Mouse (Mus musculus) stomach, postnatal 0 days (tissue): ENCODE measurements around the gene Smo.

Experiments
- CTCF ChIP-seq: IDR thresholded peaks from 2 replicates; pipeline ENCODE4 v1.5.1; 2016; ENCODE audit warnings: antibody characterized with exemption, low read depth, mild to moderate bottlenecking, moderate library complexity
- EP300 ChIP-seq: optimal IDR thresholded peaks from 2 replicates; pipeline ENCODE3; 2016; ENCODE audit warnings: antibody characterized with exemption

DNA sequence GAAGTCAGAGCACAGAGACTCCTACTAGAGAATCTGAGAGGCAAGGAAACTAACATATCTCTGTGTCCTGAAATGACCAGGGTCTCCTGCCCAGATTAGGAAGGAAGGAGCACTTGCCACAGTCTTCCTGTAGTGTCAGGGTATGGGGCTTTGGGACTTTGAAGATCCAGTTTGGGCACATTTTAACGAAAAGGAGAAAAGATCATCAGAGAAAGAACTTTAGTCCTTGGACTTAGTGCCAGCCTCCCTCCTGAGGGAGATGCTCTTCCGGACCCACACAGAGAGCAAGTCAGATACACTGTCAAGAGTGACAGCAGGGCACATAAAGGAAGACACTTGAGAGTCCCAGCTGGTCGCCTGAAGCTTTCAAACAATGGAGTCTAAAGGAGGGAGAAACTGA is 68.7 kb downstream of the Smo start:
- TF ChIP-seq CTCF (no peak), EP300 (no peak)
